Mouse (Mus musculus): ENCODE results near the gene Pknox2. TPM values are rescaled to one million over a fixed set of nuclear protein-coding genes. Genes with fewer than 3 reads are reported as not detected.

Pknox2 gene
- polyA plus RNA-seq, 1 experiment from 2014 or later = 21.3 TPM

GRCm38 (mm10) chr9:36848661-36849060 is 298.5 kb downstream of the Pknox2 start:
- Histone ChIP-seq H3K4me2 (replicated peaks) (no peak overlapping the region), H3K9me3 (no peaks in the 10 kb centered on the region), H3K4me3 (no peak overlapping the region), H3K27ac (replicated peaks) (no peak overlapping the region), H3K27me3 (no peaks in the 10 kb centered on the region), H3K36me3 (peaks cover 88% of the 10 kb centered on the region), H3K9ac (replicated peaks) (no peak overlapping the region), H3K4me1 (no peaks in the 10 kb centered on the region)
- 81% methylated on average over 2 of the region's 2 CpGs for WGBS
- no peak for ATAC-seq (replicated peaks)

GRCm38 (mm10) chr9:36846346-36846745 is 300.9 kb downstream of the Pknox2 start:
- Histone ChIP-seq H3K27ac (replicated peaks) (no peak overlapping the region), H3K4me1 (no peaks in the 10 kb centered on the region), H3K4me3 (no peak overlapping the region), H3K9ac (replicated peaks) (no peak overlapping the region), H3K4me2 (replicated peaks) (no peak overlapping the region), H3K9me3 (no peaks in the 10 kb centered on the region), H3K27me3 (no peaks in the 10 kb centered on the region), H3K36me3 (peaks cover 78% of the 10 kb centered on the region)
- ATAC-seq (replicated peaks) = no peak
- 25% methylated on average over 4 of the region's 4 CpGs for whole genome bisulfite sequencing

Other genes starting within 250 kb of the Pknox2 start
- 10.4 and 11.1 TPM in 2 replicates for gene Tmem218, start 60.8 kb upstream of the Pknox2 start, polyA plus RNA-seq (2015; fragmentation: Nextera tagmentation; extraction: Ambion mirVana)
- 0.97 TPM in 2 replicates for gene Slc37a2, start 108.3 kb upstream of the Pknox2 start, polyA plus RNA-seq (2015; fragmentation: Nextera tagmentation; extraction: Ambion mirVana)
- gene Ccdc15, start 201.0 kb upstream of the Pknox2 start, polyA plus RNA-seq (2015; fragmentation: Nextera tagmentation; extraction: Ambion mirVana) = 8.9 and 9.0 TPM in 2 replicates
- 3.4 and 4.9 TPM in 2 replicates for gene Hepacam, start 219.9 kb upstream of the Pknox2 start, polyA plus RNA-seq (2015; fragmentation: Nextera tagmentation; extraction: Ambion mirVana)

Measured in forebrain, embryonic 15.5 days (tissue).